Mouse (Mus musculus) neutrophil, adult 5-6 weeks (primary cell): ENCODE measurements around the gene Rdh7. TPM values are rescaled to one million over a fixed set of nuclear protein-coding genes. Genes with fewer than 3 reads are reported as not detected.
"Not testable (repeated sequence)": the region's sequence is repeated elsewhere in the genome, so short reads cannot be mapped to it uniquely, and the experiment has no call there.

Experiments
- ATAC-seq: fragments of 151-379, 151-347 bp; 2 replicates; pipeline ENCODE4 v1.8.0; 2017; ENCODE audit warnings: mild to moderate bottlenecking, moderate TSS enrichment; ENCODE audit not compliant: insufficient number of reproducible peaks, poor library complexity, low FRiP score, severe bottlenecking; ENCODE audit errors: extremely low read depth
- total RNA-seq: library from RNA; stranded (forward); fragments of 200-1000 nt; gene quantifications from 2 replicates; pipeline ENCODE4 v1.2.3, GENCODE M21; 2017

The Rdh7 gene
- total RNA-seq, 1 experiment from 2014 or later = not detected

- ATAC-seq = not testable (repeated sequence)
Measured at GRCm38 (mm10) chr10:127837793-127838192, 50.8 kb downstream of the Rdh7 start.

GRCm38 (mm10) chr10:127835292-127835691 lies 53.3 kb downstream of the Rdh7 start:
- no peak for ATAC-seq

- not testable (repeated sequence) for ATAC-seq
Measured at GRCm38 (mm10) chr10:127834186-127834585, 54.4 kb downstream of the Rdh7 start.

Other genes with a start within 250 kb of the Rdh7 start
- 258 and 273 TPM in 2 replicates for gene Stat6, start 245.8 kb downstream of the Rdh7 start, total RNA-seq
- 42.6 and 45.7 TPM in 2 replicates for gene Nemp1, start 221.9 kb downstream of the Rdh7 start, total RNA-seq
- gene Nab2, start 220.2 kb downstream of the Rdh7 start, total RNA-seq = 19.0 and 19.3 TPM in 2 replicates
- 1.5 and 2.3 TPM in 2 replicates for gene Myo1a, start 183.6 kb downstream of the Rdh7 start, total RNA-seq
- not detected in 2 replicates for gene Tac2, start 164.3 kb downstream of the Rdh7 start, total RNA-seq
- 20.7 and 25.7 TPM in 2 replicates for gene Zbtb39, start 149.3 kb downstream of the Rdh7 start, total RNA-seq
- 0.12 and 0.23 TPM in 2 replicates for gene Gpr182, start 137.1 kb downstream of the Rdh7 start, total RNA-seq
- gene Rdh1, start 129.1 kb downstream of the Rdh7 start, total RNA-seq = 0.37 and 0.47 TPM in 2 replicates
- not detected in 2 replicates for gene Rdh16f1, start 129.0 kb downstream of the Rdh7 start, total RNA-seq
- gene Rdh9, start 112.4 kb downstream of the Rdh7 start, total RNA-seq = 1.7 TPM in 1 of 2 replicates, not detected in the other
- gene Rdh16, start 87.7 kb downstream of the Rdh7 start, total RNA-seq = not detected in 2 replicates
- not detected in 2 replicates for gene Rdh19, start 38.9 kb downstream of the Rdh7 start, total RNA-seq
- gene Rdh16f2, start 22.3 kb downstream of the Rdh7 start, total RNA-seq = not detected in 2 replicates
- gene Sdr9c7, start 9.7 kb upstream of the Rdh7 start, total RNA-seq = not detected in 2 replicates
- gene Hsd17b6, start 118.8 kb upstream of the Rdh7 start, total RNA-seq = not detected in 2 replicates
- 14.2 and 18.0 TPM in 2 replicates for gene Prim1, start 126.4 kb upstream of the Rdh7 start, total RNA-seq
- 597 and 674 TPM in 2 replicates for gene Naca, start 146.8 kb upstream of the Rdh7 start, total RNA-seq
- 103 and 105 TPM in 2 replicates for gene Ptges3, start 170.1 kb upstream of the Rdh7 start, total RNA-seq
- 512 and 588 TPM in 2 replicates for gene Atp5b, start 194.5 kb upstream of the Rdh7 start, total RNA-seq
- gene Baz2a, start 202.8 kb upstream of the Rdh7 start, total RNA-seq = 70.1 and 75.0 TPM in 2 replicates